Mouse (Mus musculus) cerebellum, adult 11-12 months (tissue): Measurements from ENCODE around the gene Fez1.

Experiments
- DNase-seq: peaks from one replicate; pipeline ENCODE4 v3.0.0; 2022

Fez1 gene

DNA sequence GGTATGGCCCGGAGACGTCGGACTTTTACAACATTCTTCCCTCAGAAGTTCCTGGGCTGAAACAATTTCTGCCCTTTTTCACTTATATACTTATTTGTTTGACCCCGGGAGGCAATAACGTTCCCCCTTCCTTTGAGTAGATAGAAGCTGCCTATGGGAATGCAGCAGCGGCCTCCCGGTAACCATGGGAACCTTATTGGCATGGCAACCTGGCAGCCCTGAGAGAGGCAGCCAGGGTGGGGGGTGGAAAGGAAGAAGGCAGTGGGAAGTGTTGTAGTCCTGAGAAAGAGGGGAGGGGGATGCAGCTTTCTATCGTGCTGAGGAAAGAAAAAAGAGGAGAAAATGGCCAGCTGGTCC is at the start of gene Fez1:
Gene Fez1, plus strand, starts transcription at position 221 of the 357 bp plus-strand sequence.
- DNase-seq, result peak; percentile 57

GRCm38 (mm10) chr9:36783921-36784320 is 37.7 kb upstream of the Fez1 start:
- DNase-seq, result no peak

DNA sequence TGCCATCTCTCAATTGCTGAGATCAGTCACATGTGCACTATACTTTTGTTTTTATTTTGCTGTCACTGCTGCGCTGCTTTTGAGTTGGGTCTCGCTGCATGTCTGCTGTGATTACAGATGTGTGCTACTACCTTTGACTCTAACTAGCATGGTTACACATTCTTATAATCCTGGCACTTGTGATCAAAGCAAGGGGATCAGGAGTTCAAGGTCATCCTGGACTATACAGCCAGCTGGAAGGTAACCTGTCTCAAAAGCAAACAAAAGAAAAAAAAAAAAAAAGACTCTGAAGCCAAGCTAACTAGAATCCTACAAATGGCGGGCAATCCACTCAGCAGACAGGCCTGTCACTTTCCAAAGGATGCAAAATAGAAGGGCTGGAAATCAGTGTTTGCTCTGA is 29.5 kb upstream of the Fez1 start:
- no peak for DNase-seq

GRCm38 (mm10) chr9:36794487-36794886 is 27.2 kb upstream of the Fez1 start:
- no peak for DNase-seq

- DNase-seq, result peak; percentile 6
Measured at GRCm38 (mm10) chr9:36795556-36795955, 26.1 kb upstream of the Fez1 start.

- DNase-seq, result no peak
Measured at GRCm38 (mm10) chr9:36796224-36796623, 25.4 kb upstream of the Fez1 start.

- DNase-seq, result peak; percentile 94
Measured at GRCm38 (mm10) chr9:36796781-36797555, 24.7 kb upstream of the Fez1 start, which contains the start of gene Ei24. Gene Ei24, minus strand, starts transcription at chr9:36797393.

GRCm38 (mm10) chr9:36801961-36802360 is 19.7 kb upstream of the Fez1 start:
- DNase-seq, result no peak

DNA sequence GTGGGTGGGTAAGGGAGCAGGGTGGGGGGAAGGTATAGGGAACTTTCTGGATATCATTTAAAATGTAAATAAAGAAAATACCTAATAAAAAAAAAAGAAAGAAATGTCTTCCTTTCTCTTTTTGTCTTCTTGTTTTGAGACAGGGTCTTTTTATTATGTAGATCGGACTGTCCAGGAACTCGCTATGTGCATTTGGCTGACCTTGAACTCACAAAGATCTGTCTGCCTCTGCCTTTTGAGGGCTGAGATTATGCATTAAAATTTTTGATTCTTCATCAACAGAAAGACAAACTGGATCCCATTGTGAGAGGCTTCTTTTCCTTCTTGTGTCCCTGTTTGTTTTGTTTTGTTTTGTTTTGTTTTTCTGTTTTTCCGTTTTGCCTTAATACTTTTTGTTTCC is 18.7 kb upstream of the Fez1 start:
- no peak for DNase-seq

DNA sequence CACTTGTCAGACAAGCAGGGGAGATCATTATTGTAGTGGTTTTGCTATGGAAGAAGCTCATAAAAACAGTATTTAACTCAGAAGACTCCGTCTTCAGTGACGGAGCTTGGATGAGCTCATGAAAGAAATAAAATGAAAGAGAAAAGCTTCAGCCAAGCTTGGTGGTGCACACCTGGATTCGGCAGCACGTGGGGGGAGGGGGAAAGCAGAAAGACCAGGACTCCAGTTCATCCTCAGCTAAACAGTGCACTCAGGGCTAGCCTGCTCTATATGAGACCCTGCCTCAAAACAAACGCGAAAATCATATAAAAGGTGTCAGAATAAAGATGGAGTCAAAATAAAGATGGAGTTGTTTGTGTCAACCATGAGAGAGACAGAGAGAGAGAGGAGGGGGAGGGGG is 18.3 kb upstream of the Fez1 start:
- no peak for DNase-seq

DNA sequence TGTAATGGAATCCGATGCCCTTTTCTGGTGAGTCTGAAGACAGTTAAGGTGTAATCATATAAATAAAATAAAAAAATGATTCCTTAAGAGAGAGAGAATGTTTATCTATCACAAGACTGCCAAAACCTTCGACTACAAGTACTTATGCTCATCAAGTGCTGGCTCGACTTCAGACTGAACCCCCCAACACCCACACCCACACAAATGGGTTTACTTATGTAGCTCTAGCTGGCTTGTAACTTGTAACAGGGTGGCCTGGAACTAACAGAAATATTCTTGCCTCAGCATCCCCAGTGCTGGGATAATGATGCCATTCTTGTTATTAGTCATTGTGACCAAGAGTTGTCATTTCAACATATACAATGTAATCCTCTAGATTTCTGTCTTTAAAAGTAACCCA is 17.7 kb upstream of the Fez1 start:
- no peak for DNase-seq

DNA sequence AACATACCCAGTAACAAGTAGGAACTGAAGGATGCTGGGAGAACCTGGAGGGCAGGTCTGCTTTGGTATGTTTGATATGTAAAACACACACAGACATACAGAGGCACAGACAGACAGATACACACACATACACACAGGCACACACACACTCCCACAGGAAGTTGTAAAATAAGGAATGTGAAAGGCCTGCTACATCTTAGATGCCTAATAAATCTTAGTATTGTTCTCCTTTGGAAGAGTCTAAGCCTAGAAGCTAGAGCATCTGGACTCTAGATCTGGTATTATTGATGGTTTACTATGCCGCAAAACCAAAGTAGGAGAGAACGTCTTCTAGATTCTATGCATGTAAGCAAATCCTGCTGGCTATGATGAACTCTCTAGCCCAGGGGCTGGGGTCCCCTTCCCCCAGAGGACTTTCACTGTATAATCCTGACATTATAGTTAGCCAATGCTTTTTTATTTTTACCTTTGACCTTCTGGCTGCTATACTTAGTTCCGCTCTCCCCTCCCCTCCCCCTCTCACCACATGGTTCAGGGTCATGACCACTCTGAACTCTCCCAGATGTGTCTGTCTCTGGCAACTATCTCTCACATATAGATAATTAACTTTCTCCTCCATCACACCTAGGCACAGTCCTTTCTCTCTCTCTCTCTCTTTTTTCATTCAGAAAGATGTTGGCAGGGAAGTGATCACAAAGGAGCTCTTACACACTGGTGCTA is 16.2 kb upstream of the Fez1 start:
- DNase-seq, result no peak

DNA sequence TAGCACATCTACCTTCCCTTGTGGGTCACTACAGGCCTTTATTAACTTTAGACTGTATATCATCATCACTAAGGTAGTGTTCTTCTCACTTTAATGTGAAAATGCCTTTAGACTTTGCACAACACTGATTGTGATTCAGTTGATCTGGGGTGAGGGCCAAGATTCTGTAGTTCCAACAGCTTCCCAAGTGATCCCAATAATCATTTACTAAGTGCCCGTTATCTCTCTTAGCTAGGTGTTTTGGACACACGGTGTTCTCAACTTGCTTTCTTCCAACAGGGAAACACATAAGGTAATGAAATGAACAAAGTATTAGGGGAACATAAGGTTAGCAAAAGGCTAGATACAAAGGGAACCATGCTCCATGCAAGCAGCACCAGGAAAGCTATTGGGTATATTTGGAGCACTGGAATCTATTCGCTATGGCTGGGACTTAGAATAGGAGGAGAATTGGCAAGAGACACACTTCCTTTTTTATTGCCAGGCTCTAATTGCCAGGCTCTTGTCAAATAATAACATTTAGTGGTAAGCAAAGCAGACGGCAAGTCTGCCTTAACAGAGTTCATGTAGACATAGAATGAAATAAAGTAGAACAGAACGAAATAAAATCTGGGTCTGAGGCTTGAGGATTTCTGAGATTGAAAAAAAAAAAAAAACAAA is 13.4 kb upstream of the Fez1 start:
- no peak for DNase-seq

DNA sequence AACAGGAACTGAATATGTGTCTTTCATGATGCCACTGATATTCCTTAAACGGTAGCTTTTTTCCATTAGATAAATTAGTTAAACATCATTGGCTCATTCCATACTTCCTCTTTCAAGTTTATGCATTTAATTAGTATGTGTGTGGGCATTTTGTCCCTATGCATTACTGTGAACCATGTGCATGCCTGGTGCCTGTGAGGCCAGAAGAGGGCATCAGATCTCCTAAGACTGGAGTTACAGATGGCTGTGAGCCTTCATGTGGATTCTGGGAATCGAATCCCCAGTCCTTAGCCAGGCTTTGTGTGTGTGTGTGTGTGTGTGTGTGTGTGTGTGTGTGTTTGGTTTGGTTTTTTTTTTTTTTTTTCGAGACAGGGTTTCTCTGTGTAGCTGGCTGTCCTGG is 7.2 kb upstream of the Fez1 start:
- no peak for DNase-seq

DNA sequence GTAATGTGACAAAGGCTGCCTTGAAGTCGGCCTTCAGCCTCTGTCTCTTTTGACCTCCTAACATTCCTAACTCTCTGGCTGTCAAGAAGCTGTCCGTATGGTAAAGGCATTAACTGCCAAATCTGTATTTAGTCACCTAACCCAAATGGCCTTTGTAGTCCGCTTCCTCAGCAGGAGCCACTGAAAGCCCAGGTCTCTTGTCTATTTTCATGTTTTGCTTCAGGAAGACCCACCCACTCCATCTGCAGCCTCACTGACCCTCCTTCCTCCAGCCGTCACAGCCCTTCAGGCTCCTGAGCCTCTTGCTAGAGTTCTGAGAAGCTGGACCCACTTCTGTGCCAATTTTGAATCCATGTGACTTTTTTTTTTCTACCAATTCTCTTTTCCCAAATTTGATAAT is 2.8 kb upstream of the Fez1 start:
- no peak for DNase-seq

GRCm38 (mm10) chr9:36820969-36821643 is 558 bp upstream of the Fez1 start:
- no peak for DNase-seq

DNA sequence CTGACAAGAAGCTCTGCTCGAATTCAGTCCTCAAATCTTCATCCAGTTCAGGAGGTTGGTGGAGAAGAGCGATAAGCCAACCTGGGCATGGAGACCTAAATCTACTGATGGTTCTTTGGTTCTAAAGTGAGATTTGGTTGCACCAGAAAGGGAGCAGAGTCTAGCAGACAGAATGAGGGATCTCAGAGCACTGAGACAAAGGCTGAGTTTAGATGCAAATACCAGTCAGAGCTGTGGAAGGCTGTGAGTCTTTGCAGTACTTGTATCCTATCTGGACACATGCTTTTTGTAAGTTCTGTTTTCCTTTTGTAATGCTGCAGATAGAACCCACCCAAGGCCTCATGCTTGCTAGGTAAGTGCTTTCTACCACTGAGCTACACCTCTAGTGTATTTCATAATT is 360 bp downstream of the Fez1 start:
- no peak for DNase-seq

DNA sequence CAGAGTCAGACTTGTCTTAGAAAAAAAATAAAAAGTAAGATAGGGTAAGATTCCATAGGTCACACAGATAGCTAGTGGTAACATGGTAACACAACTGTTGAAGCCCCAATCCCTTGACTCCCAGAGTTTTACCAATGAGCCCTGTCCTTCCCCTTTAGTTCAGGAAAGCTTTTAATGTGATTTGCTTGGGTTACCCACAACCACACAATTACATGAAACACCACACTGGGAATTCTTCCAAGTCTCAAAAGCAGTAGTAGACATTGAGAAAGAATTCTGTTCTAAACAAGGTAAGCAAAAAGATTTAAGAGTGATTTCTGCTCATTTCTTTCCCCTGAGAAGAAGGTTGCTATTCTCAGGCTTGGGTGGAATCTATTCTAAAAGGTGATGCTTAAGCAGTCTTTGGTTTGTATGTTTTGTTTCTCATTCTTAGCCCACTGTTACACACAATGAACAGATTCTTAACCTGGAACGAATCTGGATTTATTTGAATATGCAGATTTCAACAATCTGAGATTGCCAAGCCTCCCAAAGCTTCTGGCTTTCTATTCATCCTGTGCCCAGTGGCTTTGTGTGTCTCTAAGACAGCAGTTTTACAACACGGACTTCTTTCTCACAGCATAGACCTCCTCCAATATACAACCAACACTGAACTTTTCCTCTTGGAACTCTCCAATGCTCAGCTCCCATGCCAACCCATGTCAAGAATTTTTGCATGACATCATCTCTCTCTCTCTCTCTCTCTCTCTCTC is 5.1 kb downstream of the Fez1 start:
- no peak for DNase-seq

DNA sequence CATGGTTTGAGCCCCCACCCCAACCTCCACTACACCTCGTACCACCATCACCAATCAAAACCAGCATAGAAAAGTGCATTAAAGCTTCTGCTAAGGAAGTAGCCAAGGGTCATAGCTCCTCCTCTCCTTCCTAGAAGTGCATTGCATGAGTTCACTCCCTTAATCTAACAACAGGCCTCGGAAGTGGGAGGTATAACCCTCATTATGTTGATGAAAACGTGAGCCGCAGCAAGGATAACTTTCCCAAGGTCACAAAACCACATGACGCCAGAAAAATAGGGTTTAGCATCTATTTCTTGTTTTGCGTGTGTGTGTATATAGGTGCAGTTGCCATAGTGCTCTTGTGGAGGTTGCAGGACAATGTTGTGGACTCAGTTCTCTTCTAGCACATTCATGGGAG is 9.7 kb downstream of the Fez1 start:
- no peak for DNase-seq

GRCm38 (mm10) chr9:36832529-36832928 is 10.9 kb downstream of the Fez1 start:
- DNase-seq, result peak; percentile 94

DNA sequence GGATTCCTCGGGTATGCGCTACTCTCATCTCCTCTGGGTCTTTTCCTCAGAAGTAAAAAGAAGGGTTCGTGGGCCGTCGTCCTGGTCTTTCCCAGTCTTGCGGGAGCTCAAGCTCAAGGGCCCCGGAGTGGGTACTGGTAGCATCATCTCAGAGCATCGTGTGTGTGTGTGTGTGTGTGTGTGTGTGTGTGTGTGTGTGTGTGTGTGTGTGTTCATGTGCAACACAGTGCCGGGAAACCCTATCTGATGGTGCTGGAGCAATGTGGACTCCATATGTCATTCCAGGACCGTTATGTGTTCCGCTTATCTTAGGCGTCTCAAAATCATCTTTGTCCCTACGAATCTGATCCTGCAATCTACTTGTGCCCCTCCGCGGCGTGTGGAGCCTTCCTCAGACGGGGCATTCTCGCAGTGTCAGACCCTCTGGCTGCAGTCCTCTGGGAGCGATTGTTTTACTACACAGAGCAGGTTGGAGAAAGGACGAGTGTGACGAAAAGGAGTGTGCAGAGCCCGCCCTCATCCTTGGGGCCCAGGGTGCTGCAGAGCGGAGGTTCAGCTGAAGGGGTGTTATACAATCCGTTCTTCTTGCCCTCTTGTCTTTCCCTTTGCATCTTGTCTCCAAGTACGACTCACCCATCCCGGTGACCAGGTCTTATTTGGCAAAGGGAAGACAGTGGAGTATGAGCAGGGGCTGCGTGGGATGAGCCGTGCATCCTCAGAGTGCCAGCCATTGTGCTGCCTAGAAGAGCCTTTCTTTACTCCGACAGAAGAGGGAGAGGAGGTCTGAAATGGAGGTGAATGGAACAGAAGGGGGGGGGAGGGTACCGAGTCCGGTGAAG is 11.6 kb downstream of the Fez1 start:
- peak; percentile 76 for DNase-seq

GRCm38 (mm10) chr9:36833914-36834313 is 12.2 kb downstream of the Fez1 start:
- peak; percentile 60 for DNase-seq
